Mouse (Mus musculus): Measurements from ENCODE around the gene Ccdc126. TPM values are rescaled to one million over a fixed set of nuclear protein-coding genes. Genes with fewer than 3 reads are reported as not detected.

Gene Ccdc126
- polyA plus RNA-seq (2011; ENCODE audit: insufficient read depth, insufficient read length, low read depth, missing spikeins), result 4.0 and 4.2 TPM in 2 replicates

- H3K27ac ChIP-seq (ENCODE audit: insufficient read depth, low read length), result peak within 1 kb of the TSS; percentile 28; the same call in 1 of the 2 replicates
- H3K4me3 ChIP-seq (ENCODE audit: low read depth, low read length), result peak within 1 kb of the TSS; percentile 81
- H3K36me3 ChIP-seq (ENCODE audit: control insufficient read depth, insufficient read depth, low read length, poor library complexity, severe bottlenecking), result no peaks in the 10 kb centered on the region
- no peaks in the 10 kb centered on the region for H3K4me1 ChIP-seq (ENCODE audit: control insufficient read depth, insufficient read depth, low read length)
- TF ChIP-seq EP300 (IDR thresholded peaks at IDR 0.05; ENCODE audit: insufficient read depth, low read depth, low read length) (no peak; the same call in 1 of the 2 replicates), CTCF (IDR thresholded peaks at IDR 0.05; ENCODE audit: low read depth, low read length) (peak; percentile 58), POLR2A (IDR thresholded peaks at IDR 0.05; ENCODE audit: insufficient read depth, low read length) (no peak)
- H3K27me3 ChIP-seq (ENCODE audit: control insufficient read depth, insufficient read depth, low read length, poor library complexity, severe bottlenecking), result no peaks in the 10 kb centered on the region
- no peaks in the 10 kb centered on the region for H3K9me3 ChIP-seq (replicated peaks; ENCODE audit: control insufficient read depth, insufficient read depth, low read length, poor library complexity, severe bottlenecking)
- peak within 1 kb of the TSS; percentile 51 for H3K9ac ChIP-seq (ENCODE audit: low read depth, poor library complexity, severe bottlenecking)
Measured at GRCm38 (mm10) chr6:49318966-49319594, at the start of gene Ccdc126. Ccdc126 (plus strand) TSS chr6:49319274.

- Histone ChIP-seq H3K27me3 (ENCODE audit: control insufficient read depth, insufficient read depth, low read length, poor library complexity, severe bottlenecking) (no peaks in the 10 kb centered on the region), H3K27ac (ENCODE audit: insufficient read depth, low read length) (peak overlapping the region; percentile 60), H3K9me3 (replicated peaks; ENCODE audit: control insufficient read depth, insufficient read depth, low read length, poor library complexity, severe bottlenecking) (peaks cover 9% of the 10 kb centered on the region; the same call in 1 of the 2 replicates), H3K9ac (ENCODE audit: low read depth, poor library complexity, severe bottlenecking) (0 out of 2 replicates have a peak overlapping the region, but pooled peaks have one; percentile 8), H3K4me3 (ENCODE audit: low read depth, low read length) (no peak overlapping the region), H3K36me3 (ENCODE audit: control insufficient read depth, insufficient read depth, low read length, poor library complexity, severe bottlenecking) (no peaks in the 10 kb centered on the region), H3K4me1 (ENCODE audit: control insufficient read depth, insufficient read depth, low read length) (no peaks in the 10 kb centered on the region)
- TF ChIP-seq CTCF (IDR thresholded peaks at IDR 0.05; ENCODE audit: low read depth, low read length) (no peak), EP300 (IDR thresholded peaks at IDR 0.05; ENCODE audit: insufficient read depth, low read depth, low read length) (no peak), POLR2A (IDR thresholded peaks at IDR 0.05; ENCODE audit: insufficient read depth, low read length) (no peak)
Measured at GRCm38 (mm10) chr6:49269923-49270322, 49.2 kb upstream of the Ccdc126 start.

- H3K36me3 ChIP-seq (ENCODE audit: control insufficient read depth, insufficient read depth, low read length, poor library complexity, severe bottlenecking), result no peaks in the 10 kb centered on the region
- H3K27me3 ChIP-seq (ENCODE audit: control insufficient read depth, insufficient read depth, low read length, poor library complexity, severe bottlenecking), result no peaks in the 10 kb centered on the region
- peaks cover 23% of the 10 kb centered on the region for H3K9me3 ChIP-seq (replicated peaks; ENCODE audit: control insufficient read depth, insufficient read depth, low read length, poor library complexity, severe bottlenecking)
- H3K4me3 ChIP-seq (ENCODE audit: low read depth, low read length), result no peak overlapping the region
- no peaks in the 10 kb centered on the region for H3K4me1 ChIP-seq (ENCODE audit: control insufficient read depth, insufficient read depth, low read length)
- H3K27ac ChIP-seq (ENCODE audit: insufficient read depth, low read length), result peak overlapping the region; percentile 82
- no peak for TF ChIP-seq CTCF (IDR thresholded peaks at IDR 0.05; ENCODE audit: low read depth, low read length)
- TF ChIP-seq EP300 (IDR thresholded peaks at IDR 0.05; ENCODE audit: insufficient read depth, low read depth, low read length), result peak; percentile 88
- H3K9ac ChIP-seq (ENCODE audit: low read depth, poor library complexity, severe bottlenecking), result no peak overlapping the region
Measured at GRCm38 (mm10) chr6:49271815-49272214, 47.3 kb upstream of the Ccdc126 start.

- H3K9ac ChIP-seq (ENCODE audit: low read depth, poor library complexity, severe bottlenecking), result 0 out of 2 replicates have a peak overlapping the region, but pooled peaks have one; percentile 1
- H3K4me1 ChIP-seq (ENCODE audit: control insufficient read depth, insufficient read depth, low read length), result no peaks in the 10 kb centered on the region
- no peak for TF ChIP-seq EP300 (IDR thresholded peaks at IDR 0.05; ENCODE audit: insufficient read depth, low read depth, low read length)
- no peak for TF ChIP-seq CTCF (IDR thresholded peaks at IDR 0.05; ENCODE audit: low read depth, low read length)
- no peak for TF ChIP-seq POLR2A (IDR thresholded peaks at IDR 0.05; ENCODE audit: insufficient read depth, low read length)
- H3K4me3 ChIP-seq (ENCODE audit: low read depth, low read length), result no peak overlapping the region
- peak overlapping the region; percentile 82 for H3K27ac ChIP-seq (ENCODE audit: insufficient read depth, low read length)
- no peaks in the 10 kb centered on the region for H3K27me3 ChIP-seq (ENCODE audit: control insufficient read depth, insufficient read depth, low read length, poor library complexity, severe bottlenecking)
- H3K36me3 ChIP-seq (ENCODE audit: control insufficient read depth, insufficient read depth, low read length, poor library complexity, severe bottlenecking), result no peaks in the 10 kb centered on the region
- H3K9me3 ChIP-seq (replicated peaks; ENCODE audit: control insufficient read depth, insufficient read depth, low read length, poor library complexity, severe bottlenecking), result peaks cover 33% of the 10 kb centered on the region
Measured at GRCm38 (mm10) chr6:49272863-49273262, 46.2 kb upstream of the Ccdc126 start.

GRCm38 (mm10) chr6:49273934-49274333, 45.1 kb upstream of the Ccdc126 start:
- no peak overlapping the region for H3K4me3 ChIP-seq (ENCODE audit: low read depth, low read length)
- no peaks in the 10 kb centered on the region for H3K36me3 ChIP-seq (ENCODE audit: control insufficient read depth, insufficient read depth, low read length, poor library complexity, severe bottlenecking)
- H3K27me3 ChIP-seq (ENCODE audit: control insufficient read depth, insufficient read depth, low read length, poor library complexity, severe bottlenecking), result no peaks in the 10 kb centered on the region
- no peak for TF ChIP-seq CTCF (IDR thresholded peaks at IDR 0.05; ENCODE audit: low read depth, low read length)
- peak; percentile 78 for TF ChIP-seq EP300 (IDR thresholded peaks at IDR 0.05; ENCODE audit: insufficient read depth, low read depth, low read length)
- TF ChIP-seq POLR2A (IDR thresholded peaks at IDR 0.05; ENCODE audit: insufficient read depth, low read length), result no peak
- H3K9ac ChIP-seq (ENCODE audit: low read depth, poor library complexity, severe bottlenecking), result peak overlapping the region; percentile 1; the same call in 1 of the 2 replicates
- peaks cover 43% of the 10 kb centered on the region for H3K9me3 ChIP-seq (replicated peaks; ENCODE audit: control insufficient read depth, insufficient read depth, low read length, poor library complexity, severe bottlenecking)
- H3K4me1 ChIP-seq (ENCODE audit: control insufficient read depth, insufficient read depth, low read length), result no peaks in the 10 kb centered on the region
- H3K27ac ChIP-seq (ENCODE audit: insufficient read depth, low read length), result peak overlapping the region; percentile 94

GRCm38 (mm10) chr6:49274416-49275091, 44.5 kb upstream of the Ccdc126 start:
- H3K36me3 ChIP-seq (ENCODE audit: control insufficient read depth, insufficient read depth, low read length, poor library complexity, severe bottlenecking), result no peaks in the 10 kb centered on the region
- no peak overlapping the region for H3K4me3 ChIP-seq (ENCODE audit: low read depth, low read length)
- no peaks in the 10 kb centered on the region for H3K27me3 ChIP-seq (ENCODE audit: control insufficient read depth, insufficient read depth, low read length, poor library complexity, severe bottlenecking)
- H3K9me3 ChIP-seq (replicated peaks; ENCODE audit: control insufficient read depth, insufficient read depth, low read length, poor library complexity, severe bottlenecking), result peaks cover 45% of the 10 kb centered on the region
- H3K27ac ChIP-seq (ENCODE audit: insufficient read depth, low read length), result peak overlapping the region; percentile 95
- TF ChIP-seq POLR2A (IDR thresholded peaks at IDR 0.05; ENCODE audit: insufficient read depth, low read length), result no peak
- TF ChIP-seq CTCF (IDR thresholded peaks at IDR 0.05; ENCODE audit: low read depth, low read length), result no peak
- TF ChIP-seq EP300 (IDR thresholded peaks at IDR 0.05; ENCODE audit: insufficient read depth, low read depth, low read length), result 0 out of 2 replicates have a peak, but pooled peaks have one; percentile 8
- no peaks in the 10 kb centered on the region for H3K4me1 ChIP-seq (ENCODE audit: control insufficient read depth, insufficient read depth, low read length)
- peak overlapping the region; percentile 1; the same call in 1 of the 2 replicates for H3K9ac ChIP-seq (ENCODE audit: low read depth, poor library complexity, severe bottlenecking)
